Mouse (Mus musculus): ENCODE measurements around the gene Mettl18.

Gene Mettl18

DNA sequence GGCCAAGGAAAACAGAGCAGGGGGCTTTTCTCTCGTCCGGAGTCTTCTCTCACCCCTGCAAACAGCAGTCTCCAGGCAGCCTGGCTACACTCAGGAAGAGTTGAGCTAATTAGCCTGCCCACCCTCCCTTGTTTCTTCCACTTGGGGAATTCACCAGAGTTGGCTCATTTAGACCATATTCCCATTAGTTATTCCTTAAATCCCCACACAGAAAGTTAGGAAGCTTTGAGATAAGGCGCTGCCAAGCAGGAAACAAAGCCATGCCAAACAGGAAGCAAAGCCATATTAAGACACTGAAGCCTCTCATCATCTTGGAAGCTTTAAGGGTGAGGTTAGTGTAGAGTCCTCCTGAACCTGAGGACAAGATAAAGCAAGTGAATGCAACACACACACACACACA, 48.9 kb downstream of the Mettl18 start:
- DNase-seq (ENCODE audit: low spot score in 2 of 2) = no peak

Measured in frontal cortex, postnatal 25 days (tissue).